Mouse (Mus musculus) MEL (cell line): ENCODE results near the gene Lhfpl2. TPM values are rescaled to one million over a fixed set of nuclear protein-coding genes. Genes with fewer than 3 reads are reported as not detected.
A peak's percentile ranks its signal among the peaks of the same experiment; 100 is the strongest.

Experiments used
- DNase-seq: peaks from one replicate; pipeline ENCODE4 v3.0.0; 2011; ENCODE audit warnings: low read depth, low spot score
- H3K27ac ChIP-seq: 2 replicates; pipeline ENCODE4 v1.5.1; 2012; ENCODE audit warnings: low read depth, mild to moderate bottlenecking, control low read depth, low read length, moderate library complexity; ENCODE audit not compliant: control insufficient read depth
- H3K27me3 ChIP-seq, 2 experiments: fragments of 150-350 bp in 1 of 2; sonication (generic) in 1 of 2; 2 replicates each; pipeline ENCODE4 v1.6.1; 2012; ENCODE audit warnings: low read length in 2 of 2, mild to moderate bottlenecking in 2 of 2, improper control_type of control experiment in 1 of 2, moderate library complexity in 1 of 2; ENCODE audit not compliant: insufficient read depth in 2 of 2, control insufficient read depth in 1 of 2
- H3K36me3 ChIP-seq, 2 experiments: 2 replicates each; pipeline ENCODE4 v1.6.1; 2012 to 2014; ENCODE audit warnings: low read length in 2 of 2, improper control_type of control experiment in 1 of 2, inconsistent platforms in 1 of 2, mild to moderate bottlenecking in 1 of 2; ENCODE audit not compliant: insufficient read depth in 2 of 2, control insufficient read depth in 1 of 2
- H3K4me1 ChIP-seq, 2 experiments: fragments of 150-350 bp in 1 of 2; sonication (generic) in 1 of 2; 2 replicates each; pipeline ENCODE4 v1.6.1; 2012; ENCODE audit warnings: low read length in 2 of 2, improper control_type of control experiment in 1 of 2, mild to moderate bottlenecking in 1 of 2; ENCODE audit not compliant: insufficient read depth in 2 of 2, control insufficient read depth in 1 of 2
- H3K4me3 ChIP-seq, 2 experiments: fragments of 150-350 bp in 1 of 2; sonication (generic) in 1 of 2; 2 replicates each; pipeline ENCODE4 v1.5.1; 2012; ENCODE audit warnings: low read depth in 2 of 2, low read length in 2 of 2, mild to moderate bottlenecking in 2 of 2, moderate library complexity in 2 of 2, control low read depth in 1 of 2, improper control_type of control experiment in 1 of 2; ENCODE audit not compliant: control insufficient read depth in 1 of 2, insufficient read depth in 1 of 2
- H3K79me2 ChIP-seq: 2 replicates; pipeline ENCODE4 v1.6.1; 2012; ENCODE audit warnings: mild to moderate bottlenecking, low read length, moderate library complexity; ENCODE audit not compliant: control insufficient read depth, poor library complexity, insufficient read depth
- H3K9ac ChIP-seq: 2 replicates; pipeline ENCODE4 v1.6.1; 2012; ENCODE audit warnings: low read depth, mild to moderate bottlenecking, control low read depth, low read length, moderate library complexity; ENCODE audit not compliant: control insufficient read depth, poor library complexity, severe bottlenecking
- H3K9me3 ChIP-seq: fragments of 150-350 bp; sonication (generic); replicated peaks from 2 replicates; pipeline ENCODE4 v1.6.1; 2012; ENCODE audit warnings: mild to moderate bottlenecking, low read length, improper control_type of control experiment, moderate library complexity; ENCODE audit not compliant: insufficient read depth
- BHLHE40 ChIP-seq: IDR thresholded peaks from 2 replicates; pipeline ENCODE4 v1.6.1; 2012; ENCODE audit warnings: low read depth, mild to moderate bottlenecking, inconsistent platforms, low read length, improper control_type of control experiment, borderline replicate concordance
- CHD1 ChIP-seq: IDR thresholded peaks from 2 replicates; pipeline ENCODE4 v1.6.1; 2012; ENCODE audit warnings: low read depth, mild to moderate bottlenecking, inconsistent platforms, low read length, improper control_type of control experiment
- CTCF ChIP-seq, 3 experiments: IDR thresholded peaks in 2 of 3; conservative IDR thresholded peaks in 1 of 3; 2 replicates each; pipeline ENCODE4 v1.5.1; 2011 to 2012; ENCODE audit warnings: low read length in 3 of 3, low read depth in 2 of 3, mild to moderate bottlenecking in 2 of 3, improper control_type of control experiment in 1 of 3, inconsistent platforms in 1 of 3, mixed read lengths in 1 of 3, moderate library complexity in 1 of 3; ENCODE audit not compliant: control insufficient read depth in 1 of 3, insufficient read depth in 1 of 3, poor library complexity in 1 of 3, severe bottlenecking in 1 of 3
- ELF1 ChIP-seq: IDR thresholded peaks from 2 replicates; pipeline ENCODE4 v1.6.1; 2014; ENCODE audit warnings: low read depth, mild to moderate bottlenecking, inconsistent platforms, low read length, improper control_type of control experiment, moderate library complexity
- GATA1 ChIP-seq: IDR thresholded peaks from 2 replicates; pipeline ENCODE4 v1.6.1; 2011; ENCODE audit warnings: low read depth, low read length, improper control_type of control experiment
- HCFC1 ChIP-seq: IDR thresholded peaks from 2 replicates; pipeline ENCODE4 v1.6.1; 2012; ENCODE audit warnings: low read depth, mild to moderate bottlenecking, inconsistent platforms, low read length, improper control_type of control experiment, moderate library complexity
- JUND ChIP-seq: IDR thresholded peaks from 2 replicates; pipeline ENCODE4 v1.6.1; 2011; ENCODE audit warnings: low read depth, mild to moderate bottlenecking, improper control_type of control experiment, low read length
- KAT2A ChIP-seq: conservative IDR thresholded peaks from 2 replicates; pipeline ENCODE4 v1.6.1; 2012; ENCODE audit warnings: low read depth, low read length, improper control_type of control experiment, inconsistent platforms
- MAZ ChIP-seq: IDR thresholded peaks from 2 replicates; pipeline ENCODE4 v1.6.1; 2012; ENCODE audit warnings: low read depth, mild to moderate bottlenecking, inconsistent platforms, low read length, improper control_type of control experiment
- MYB ChIP-seq: IDR thresholded peaks from 2 replicates; pipeline ENCODE4 v1.6.1; 2011; ENCODE audit warnings: mild to moderate bottlenecking, low read depth, low read length, improper control_type of control experiment
- NELFE ChIP-seq: IDR thresholded peaks from 2 replicates; pipeline ENCODE4 v1.6.1; 2011; ENCODE audit warnings: low read depth, low read length, improper control_type of control experiment
- NRF1 ChIP-seq: IDR thresholded peaks from 2 replicates; pipeline ENCODE4 v1.6.1; 2014; ENCODE audit warnings: low read depth, mild to moderate bottlenecking, inconsistent platforms, low read length, improper control_type of control experiment, moderate library complexity; ENCODE audit not compliant: poor library complexity, insufficient read depth, severe bottlenecking
- POLR2A ChIP-seq, 2 experiments: IDR thresholded peaks; 2 replicates each; pipeline ENCODE4 v1.6.1; 2011 to 2012; ENCODE audit warnings: low read length in 2 of 2, mild to moderate bottlenecking in 2 of 2, control low read depth in 1 of 2, improper control_type of control experiment in 1 of 2, low read depth in 1 of 2, moderate library complexity in 1 of 2; ENCODE audit not compliant: control insufficient read depth in 1 of 2, insufficient read depth in 1 of 2, poor library complexity in 1 of 2
- POLR2AphosphoS2 ChIP-seq: IDR thresholded peaks from 2 replicates; pipeline ENCODE4 v1.6.1; 2011; ENCODE audit warnings: low read length, improper control_type of control experiment
- RAD21 ChIP-seq: IDR thresholded peaks from 2 replicates; pipeline ENCODE4 v1.6.1; 2011; ENCODE audit warnings: mild to moderate bottlenecking, low read depth, low read length, improper control_type of control experiment
- TAL1 ChIP-seq: IDR thresholded peaks from 2 replicates; pipeline ENCODE4 v1.6.1; 2012; ENCODE audit warnings: mild to moderate bottlenecking, inconsistent platforms, low read length, moderate library complexity, mixed read lengths
- TBP ChIP-seq: IDR thresholded peaks from 2 replicates; pipeline ENCODE4 v1.8.0; 2011; ENCODE audit warnings: low read depth, low read length, improper control_type of control experiment
- TCF12 ChIP-seq: IDR thresholded peaks from 2 replicates; pipeline ENCODE4 v1.6.1; 2014; ENCODE audit warnings: low read depth, mild to moderate bottlenecking, inconsistent platforms, low read length, improper control_type of control experiment, moderate library complexity
- USF1 ChIP-seq: IDR thresholded peaks from 2 replicates; pipeline ENCODE4 v1.6.1; 2014; ENCODE audit warnings: low read depth, mild to moderate bottlenecking, inconsistent platforms, low read length, improper control_type of control experiment, moderate library complexity
- USF2 ChIP-seq, 2 experiments: IDR thresholded peaks; 2 replicates each; pipeline ENCODE4 v1.6.1; 2011 to 2012; ENCODE audit warnings: improper control_type of control experiment in 2 of 2, low read length in 2 of 2, borderline replicate concordance in 1 of 2, inconsistent platforms in 1 of 2, low read depth in 1 of 2, mild to moderate bottlenecking in 1 of 2; ENCODE audit not compliant: insufficient read depth in 1 of 2
- ZNF384 ChIP-seq: IDR thresholded peaks from 2 replicates; pipeline ENCODE4 v1.6.1; 2012; ENCODE audit warnings: low read depth, mild to moderate bottlenecking, inconsistent platforms, low read length, improper control_type of control experiment
- polyA plus RNA-seq, 2 experiments: library from polyadenylated mRNA; stranded (reverse) in 1 of 2; unstranded in 1 of 2; fragments of >175 nt in 1 of 2; fragments of >200 nt in 1 of 2; gene quantifications; 2 replicates each; pipeline versions ENCODE4 v1.2.1 to v1.2.4; 2012; ENCODE audit warnings: low replicate concordance in 2 of 2, low read depth in 1 of 2; ENCODE audit not compliant: insufficient read length in 2 of 2, insufficient read depth in 1 of 2, missing spikeins in 1 of 2
- total RNA-seq: library from RNA; depleted of rRNA; stranded (reverse); fragments of 300-350 nt; gene quantifications from 2 replicates; pipeline ENCODE4 v1.2.3, GENCODE M21; 2012

Gene Lhfpl2
- total and polyA plus RNA-seq, 3 experiments = 24.5 to 30.2 TPM; not detected in 1

DNA sequence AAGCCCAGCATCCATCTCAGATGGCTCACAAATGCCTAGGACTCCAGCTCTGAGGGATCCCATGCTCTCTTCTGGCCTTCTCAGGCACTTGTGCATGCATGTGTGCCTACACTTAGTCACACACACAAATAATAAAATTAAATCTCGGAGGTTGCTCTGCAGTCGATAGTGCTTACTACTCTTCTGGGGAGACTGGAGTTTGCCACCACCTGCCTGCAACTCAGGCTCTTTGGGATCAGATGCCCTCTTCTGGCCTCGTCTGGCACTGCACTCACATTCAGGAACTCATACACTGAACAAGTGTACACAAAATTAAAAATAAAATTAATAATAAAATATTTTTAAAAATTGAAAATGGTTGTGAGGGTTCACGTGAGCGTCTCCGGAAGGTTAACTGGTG lies 2.2 kb downstream of the Lhfpl2 start (continued):
- TF ChIP-seq NELFE (no peak), ZNF384 (no peak), CTCF (IDR thresholded peaks at IDR 0.05 in 2 of 3, conservative IDR thresholded peaks at IDR 0.05 in 1 of 3; ENCODE audit: control insufficient read depth in 1 of 3, insufficient read depth in 1 of 3, low read depth in 2 of 3, low read length in 3 of 3, poor library complexity in 1 of 3, severe bottlenecking in 1 of 3) (peak in 2 of 3 experiments; percentile 31 to 40; a peak in 5 of 6 replicates)

DNA sequence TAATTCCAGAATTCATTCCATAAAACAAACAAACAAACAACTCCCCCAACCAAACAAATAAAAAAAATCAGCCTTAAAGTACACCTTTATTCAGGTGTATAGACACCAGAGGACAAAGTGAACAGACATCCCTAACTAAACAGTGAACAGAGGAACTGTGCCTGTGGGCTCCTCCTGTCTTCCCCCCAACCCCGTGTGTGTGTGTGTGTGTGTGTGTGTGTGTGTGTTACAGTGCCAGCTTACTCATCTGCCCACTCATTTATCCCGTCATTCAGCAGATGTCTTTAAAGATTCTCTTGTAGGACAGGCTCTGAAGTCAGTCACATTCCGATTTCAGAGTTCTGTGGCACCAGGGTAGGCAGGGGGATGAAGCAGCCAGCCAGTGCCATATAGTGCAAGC lies 2.9 kb downstream of the Lhfpl2 start:
- H3K4me1 ChIP-seq = 0 out of 4 replicates have a peak, but pooled peaks cover 0 to 3% of the 10 kb centered on the region in 2 experiments
- no peaks in the 10 kb centered on the region for H3K79me2 ChIP-seq
- TF ChIP-seq TCF12 = no peak
- TF ChIP-seq ELF1 = no peak
- TF ChIP-seq POLR2AphosphoS2 = no peak
- no peak for TF ChIP-seq USF2 (IDR thresholded peaks at IDR 0.05; ENCODE audit: borderline replicate concordance in 1 of 2, insufficient read depth in 1 of 2, low read depth in 1 of 2, low read length in 2 of 2)
- no peak for TF ChIP-seq MYB
- no peak for TF ChIP-seq JUND
- no peak for TF ChIP-seq TBP
- no peak for TF ChIP-seq CHD1
- TF ChIP-seq NRF1 = no peak
- TF ChIP-seq MAZ = no peak
- no peak for TF ChIP-seq BHLHE40
- no peak for TF ChIP-seq GATA1
- no peak for TF ChIP-seq HCFC1
- no peak for TF ChIP-seq TAL1
- TF ChIP-seq RAD21 = no peak
- no peak for TF ChIP-seq KAT2A
- no peak for TF ChIP-seq USF1
- TF ChIP-seq POLR2A (IDR thresholded peaks at IDR 0.05; ENCODE audit: control insufficient read depth in 1 of 2, insufficient read depth in 1 of 2, low read depth in 1 of 2, low read length in 2 of 2, poor library complexity in 1 of 2) = no peak
- H3K27me3 ChIP-seq = no peaks in the 10 kb centered on the region
- H3K9me3 ChIP-seq = no peaks in the 10 kb centered on the region
- DNase-seq = no peak
- no peak overlapping the region for H3K27ac ChIP-seq
- H3K9ac ChIP-seq = no peak overlapping the region
- no peak overlapping the region for H3K4me3 ChIP-seq
- no peaks in the 10 kb centered on the region for H3K36me3 ChIP-seq
